Comparison of ENCODE assay signal across 8 mouse cellular contexts in genomic region chr9:107633091-107633660, GRCm38 (mm10). TPM values are rescaled to one million over a fixed set of nuclear protein-coding genes. Genes with fewer than 3 reads are reported as not detected.
DNase-seq lines count a peak whose midpoint lies in the region; ATAC-seq and TF ChIP-seq lines count a peak whose summit lies in the region.

No protein-coding gene starts in this region.

- no peak for TF ChIP-seq CTCF in forebrain, postnatal 0 days (IDR thresholded peaks at IDR 0.05; ENCODE audit: low read depth)
- TF ChIP-seq CTCF in lung, postnatal 0 days (IDR thresholded peaks at IDR 0.05): no peak
- TF ChIP-seq CTCF in olfactory bulb, adult 2 months (IDR thresholded peaks at IDR 0.05; ENCODE audit: insufficient read depth, low read depth, low read length): no peak

- H3K36me3 ChIP-seq in ES-E14 (ENCODE audit: control insufficient read depth, insufficient read depth, low read length, poor library complexity, severe bottlenecking): peaks cover 1% of the 10 kb centered on the region; the same call in 1 of the 2 replicates
- no peaks in the 10 kb centered on the region for H3K36me3 ChIP-seq in forebrain, postnatal 0 days (ENCODE audit: insufficient read depth)
- H3K36me3 ChIP-seq in lung, postnatal 0 days (ENCODE audit: insufficient read depth, low read length): no peaks in the 10 kb centered on the region

- in situ Hi-C loops in ES-E14 (cut with MboI; ENCODE audit: low sequenced_read_pairs in 2 of 2, unreplicated experiment in 2 of 2): no loop called here

- no peaks in the 10 kb centered on the region for H3K27me3 ChIP-seq in forebrain, postnatal 0 days (ENCODE audit: insufficient read depth, low read length)
- no peaks in the 10 kb centered on the region for H3K27me3 ChIP-seq in lung, postnatal 0 days (replicated peaks; ENCODE audit: insufficient read depth, low read length)

- peak; percentile 61 for TF ChIP-seq POLR2A in olfactory bulb, adult 2 months (IDR thresholded peaks at IDR 0.05; ENCODE audit: insufficient read depth, low read depth, low read length)

- H3K9ac ChIP-seq in ES-E14 (ENCODE audit: insufficient read depth, low read depth, low read length, poor library complexity, severe bottlenecking): peak overlapping the region; percentile 91; the same call in 1 of the 2 replicates
- peak overlapping the region; percentile 61 for H3K9ac ChIP-seq in forebrain, postnatal 0 days
- H3K9ac ChIP-seq in lung, postnatal 0 days (replicated peaks; ENCODE audit: low read depth): peak overlapping the region; percentile 96

- peak overlapping the region; percentile 98 for H3K4me2 ChIP-seq in forebrain, postnatal 0 days (ENCODE audit: low read depth)
- peak overlapping the region; percentile 90 for H3K4me2 ChIP-seq in lung, postnatal 0 days (replicated peaks; ENCODE audit: low read depth, low read length)

- peak; percentile 58; the same call in 1 of the 2 replicates for TF ChIP-seq EP300 in lung, postnatal 0 days (IDR thresholded peaks at IDR 0.05)

- no peak for DNase-seq in ES-E14 (ENCODE audit: low read depth, low spot score)
- peak; percentile 72 for DNase-seq in c-Kit-positive CD71-positive TER-119-positive erythroid progenitor cells, embryonic 14.5 days (ENCODE audit: low spot score)
- DNase-seq in forebrain, postnatal 0 days: peak; percentile 82
- DNase-seq in heart, postnatal 4 days: peak; percentile 86
- peak; percentile 67 to 81 for DNase-seq in layer of hippocampus, postnatal 10 days (ENCODE audit: low spot score in 2 of 2)
- peak; percentile 94 for DNase-seq in lung, postnatal 0 days (ENCODE audit: low spot score)
- DNase-seq in thymus, postnatal 10 days (ENCODE audit: low spot score in 2 of 2): peak; percentile 86 to 87

- peak overlapping the region; percentile 92 to 97 for H3K4me3 ChIP-seq in ES-E14 (ENCODE audit: insufficient read depth in 1 of 2, low read depth in 1 of 2, low read length in 2 of 2, poor library complexity in 1 of 2, severe bottlenecking in 1 of 2)
- peak overlapping the region; percentile 85 for H3K4me3 ChIP-seq in forebrain, postnatal 0 days (ENCODE audit: low read depth, low read length)
- peak overlapping the region; percentile 90 for H3K4me3 ChIP-seq in lung, postnatal 0 days (ENCODE audit: low read depth, low read length)
- peak overlapping the region; percentile 95 for H3K4me3 ChIP-seq in olfactory bulb, adult 2 months (ENCODE audit: insufficient read depth, low read depth, low read length)

- no peaks in the 10 kb centered on the region for H3K9me3 ChIP-seq in ES-E14 (ENCODE audit: control insufficient read depth, insufficient read depth, low read depth, low read length)
- no peaks in the 10 kb centered on the region for H3K9me3 ChIP-seq in forebrain, postnatal 0 days (ENCODE audit: low read length)
- H3K9me3 ChIP-seq in lung, postnatal 0 days (ENCODE audit: low read length): no peaks in the 10 kb centered on the region

- WGBS in forebrain, postnatal 0 days: 3% methylated on average over 31 of the region's 33 CpGs
- 1% methylated on average over 31 of the region's 33 CpGs for WGBS in lung, postnatal 0 days
- 2% methylated on average over 33 of the region's 33 CpGs for WGBS in olfactory bulb, adult 2 months

- ATAC-seq in forebrain, postnatal 0 days: peak; percentile 52
- ATAC-seq in lung, postnatal 0 days: peak; percentile 58

- peaks cover 7 to 33% of the 10 kb centered on the region in 2 experiments; a peak in 3 of 4 replicates for H3K4me1 ChIP-seq in ES-E14 (ENCODE audit: control insufficient read depth in 2 of 2, insufficient read depth in 2 of 2, low read length in 2 of 2, poor library complexity in 1 of 2)
- H3K4me1 ChIP-seq in forebrain, postnatal 0 days (ENCODE audit: insufficient read depth): peaks cover 55% of the 10 kb centered on the region
- H3K4me1 ChIP-seq in lung, postnatal 0 days (ENCODE audit: insufficient read depth, low read depth, low read length): peaks cover 38% of the 10 kb centered on the region
- peaks cover 55% of the 10 kb centered on the region for H3K4me1 ChIP-seq in olfactory bulb, adult 2 months (ENCODE audit: control insufficient read depth, insufficient read depth, low read length)

- 0 out of 2 replicates have a peak overlapping the region, but pooled peaks have one; percentile 9 for H3K27ac ChIP-seq in ES-E14 (ENCODE audit: insufficient read depth, low read depth, low read length, poor library complexity, severe bottlenecking)
- peak overlapping the region; percentile 90 for H3K27ac ChIP-seq in forebrain, postnatal 0 days (ENCODE audit: low read depth, low read length)
- H3K27ac ChIP-seq in lung, postnatal 0 days (ENCODE audit: low read length): peak overlapping the region; percentile 90
- peak overlapping the region; percentile 80 for H3K27ac ChIP-seq in olfactory bulb, adult 2 months (ENCODE audit: insufficient read depth, low read depth, low read length)

TF ChIP-seq in ES-E14, 5 proteins besides CTCF, POLR2A, EP300 and RAD21:
- TF ChIP-seq HCFC1 (IDR thresholded peaks at IDR 0.05; ENCODE audit: borderline replicate concordance, insufficient read depth, low read length): no peak
- no peak for TF ChIP-seq CHD2 (IDR thresholded peaks at IDR 0.05; ENCODE audit: low read depth, low read length)
- no peak for TF ChIP-seq ZC3H11A (IDR thresholded peaks at IDR 0.05; ENCODE audit: borderline replicate concordance, low read depth, low read length)
- no peak for TF ChIP-seq ZNF384 (IDR thresholded peaks at IDR 0.05; ENCODE audit: low read depth, low read length)
- no peak for TF ChIP-seq MAFK (IDR thresholded peaks at IDR 0.05; ENCODE audit: insufficient read depth, low read depth, low read length)

RNA-seq across cellular contexts. Expression of gene Gnai2, which starts 2.0 kb away (rescaled TPM):
- 178 and 232 TPM in 2 replicates for total RNA-seq in ES-E14 (2012; rRNA removed)
- total RNA-seq in forebrain, postnatal 0 days (2014; rRNA removed): 200 and 223 TPM in 2 replicates
- polyA plus RNA-seq in forebrain, postnatal 0 days (2015; fragmentation: Nextera tagmentation; extraction: Ambion mirVana): 267 and 287 TPM in 2 replicates
- 100 to 1,000 TPM; 462 to 469 TPM for total RNA-seq in heart, postnatal 4 days (2021)
- 100 to 1,000 TPM; 254 to 263 TPM for total RNA-seq in layer of hippocampus, postnatal 10 days (2021)
- 414 and 417 TPM in 2 replicates for polyA plus RNA-seq in lung, postnatal 0 days (2015; fragmentation: Nextera tagmentation; extraction: Ambion mirVana)
- polyA plus RNA-seq in olfactory bulb, adult 2 months (2012; ENCODE audit: insufficient read depth, insufficient read length, low replicate concordance, missing spikeins): 1,429 TPM in 1 of 2 replicates, not detected in the other

RNA-seq across cellular contexts. Expression of gene Sema3b, which starts 24.1 kb away (rescaled TPM):
- total RNA-seq in ES-E14 (2012; rRNA removed): 7.4 and 7.6 TPM in 2 replicates
- 6.5 and 6.6 TPM in 2 replicates for total RNA-seq in forebrain, postnatal 0 days (2014; rRNA removed)
- 3.9 and 4.4 TPM in 2 replicates for polyA plus RNA-seq in forebrain, postnatal 0 days (2015; fragmentation: Nextera tagmentation; extraction: Ambion mirVana)
- total RNA-seq in heart, postnatal 4 days (2021): 10 to 100 TPM; 16.2 to 18.8 TPM
- 1 to 10 TPM; 3.5 to 3.7 TPM for total RNA-seq in layer of hippocampus, postnatal 10 days (2021)
- polyA plus RNA-seq in lung, postnatal 0 days (2015; fragmentation: Nextera tagmentation; extraction: Ambion mirVana): 31.9 and 34.3 TPM in 2 replicates
- polyA plus RNA-seq in olfactory bulb, adult 2 months (2012; ENCODE audit: insufficient read depth, insufficient read length, low replicate concordance, missing spikeins): not detected in 2 replicates

RNA-seq across cellular contexts. Expression of gene Slc38a3, which starts 36.2 kb away (rescaled TPM):
- total RNA-seq in ES-E14 (2012; rRNA removed): 2.9 and 8.9 TPM in 2 replicates
- total RNA-seq in forebrain, postnatal 0 days (2014; rRNA removed): 43.5 and 60.9 TPM in 2 replicates
- 38.7 and 39.8 TPM in 2 replicates for polyA plus RNA-seq in forebrain, postnatal 0 days (2015; fragmentation: Nextera tagmentation; extraction: Ambion mirVana)
- 1 to 10 TPM; 8.0 to 8.1 TPM for total RNA-seq in heart, postnatal 4 days (2021)
- 100 to 1,000 TPM in 1 of 2 experiments, 10 to 100 TPM in 1; 96.5 to 109 TPM for total RNA-seq in layer of hippocampus, postnatal 10 days (2021)
- polyA plus RNA-seq in lung, postnatal 0 days (2015; fragmentation: Nextera tagmentation; extraction: Ambion mirVana): 0.51 and 0.81 TPM in 2 replicates
- not detected in 2 replicates for polyA plus RNA-seq in olfactory bulb, adult 2 months (2012; ENCODE audit: insufficient read depth, insufficient read length, low replicate concordance, missing spikeins)

RNA-seq across cellular contexts. Expression of gene Ifrd2, which starts 45.7 kb away (rescaled TPM):
- 66.6 and 82.7 TPM in 2 replicates for total RNA-seq in ES-E14 (2012; rRNA removed)
- 11.7 and 13.8 TPM in 2 replicates for total RNA-seq in forebrain, postnatal 0 days (2014; rRNA removed)
- 6.2 and 7.4 TPM in 2 replicates for polyA plus RNA-seq in forebrain, postnatal 0 days (2015; fragmentation: Nextera tagmentation; extraction: Ambion mirVana)
- total RNA-seq in heart, postnatal 4 days (2021): 10 to 100 TPM; 41.6 to 44.4 TPM
- 10 to 100 TPM; 13.2 to 14.1 TPM for total RNA-seq in layer of hippocampus, postnatal 10 days (2021)
- polyA plus RNA-seq in lung, postnatal 0 days (2015; fragmentation: Nextera tagmentation; extraction: Ambion mirVana): 22.4 and 24.1 TPM in 2 replicates
- polyA plus RNA-seq in olfactory bulb, adult 2 months (2012; ENCODE audit: insufficient read depth, insufficient read length, low replicate concordance, missing spikeins): not detected in 2 replicates

RNA-seq across cellular contexts. Expression of gene Gnat1, which starts 46.3 kb away (rescaled TPM):
- total RNA-seq in ES-E14 (2012; rRNA removed): 1.2 and 1.8 TPM in 2 replicates
- total RNA-seq in forebrain, postnatal 0 days (2014; rRNA removed): 0.24 TPM in 1 of 2 replicates, not detected in the other
- 0.73 and 1.8 TPM in 2 replicates for polyA plus RNA-seq in forebrain, postnatal 0 days (2015; fragmentation: Nextera tagmentation; extraction: Ambion mirVana)
- total RNA-seq in heart, postnatal 4 days (2021): not detected
- 1 to 10 TPM in 1 of 2 experiments, under 1 TPM in 1; 0.71 to 1.1 TPM for total RNA-seq in layer of hippocampus, postnatal 10 days (2021)
- 0.23 and 0.30 TPM in 2 replicates for polyA plus RNA-seq in lung, postnatal 0 days (2015; fragmentation: Nextera tagmentation; extraction: Ambion mirVana)
- polyA plus RNA-seq in olfactory bulb, adult 2 months (2012; ENCODE audit: insufficient read depth, insufficient read length, low replicate concordance, missing spikeins): not detected in 2 replicates

Comparison
In these comparisons a context has a peak if more than half of its experiments do, and no peak if none do; other contexts are left out.
1. H3K27ac ChIP-seq: peak in every context shown above with its lines; median percentile 90 in forebrain, postnatal 0 days; 90 in lung, postnatal 0 days; 80 in olfactory bulb, adult 2 months; 9 in ES-E14.